Mouse (Mus musculus) kidney, adult 2 months (tissue): ENCODE results near the gene Lrp11.

Experiments
- CTCF ChIP-seq: fragments of 200-500 bp; conservative IDR thresholded peaks from 2 replicates; pipeline ENCODE4 v1.5.1; 2011; ENCODE audit warnings: low read depth, mild to moderate bottlenecking, control low read depth, low read length, moderate library complexity, mixed read lengths; ENCODE audit not compliant: insufficient read depth, insufficient read length
- POLR2A ChIP-seq: fragments of 200-500 bp; IDR thresholded peaks from one replicate; pipeline ENCODE4 v1.6.1; 2011; ENCODE audit warnings: low read depth, low read length, control low read depth

GRCm38 (mm10) chr10:7600647-7601046, 11.0 kb downstream of the Lrp11 start:
- peak; percentile 94 for TF ChIP-seq CTCF
- no peak for TF ChIP-seq POLR2A
